Mouse (Mus musculus): ENCODE results near the gene Vkorc1.
"Not testable (repeated sequence)": the region's sequence is repeated elsewhere in the genome, so short reads cannot be mapped to it uniquely, and the experiment has no call there.

The Vkorc1 gene

GRCm38 (mm10) chr7:127912938-127913337 lies 17.5 kb upstream of the Vkorc1 start:
- no peak for DNase-seq

GRCm38 (mm10) chr7:127912190-127912871 lies 16.9 kb upstream of the Vkorc1 start, which contains the start of gene Kat8:
TSS of gene Kat8 (plus strand) at chr7:127912516.
- peak; percentile 87 to 88 for DNase-seq

- no peak for DNase-seq
Observed at GRCm38 (mm10) chr7:127908656-127909055, 13.2 kb upstream of the Vkorc1 start.

- DNase-seq = no peak
Observed at GRCm38 (mm10) chr7:127907939-127908338, 12.5 kb upstream of the Vkorc1 start.

- peak; percentile 70 to 79 for DNase-seq
Observed at GRCm38 (mm10) chr7:127903971-127904796, 8.8 kb upstream of the Vkorc1 start, which contains the start of gene Bckdk. TSS of gene Bckdk (plus strand) at chr7:127904082.

- DNase-seq = no peak
Observed at GRCm38 (mm10) chr7:127901772-127902171, 6.4 kb upstream of the Vkorc1 start.

GRCm38 (mm10) chr7:127899997-127900396 lies 4.6 kb upstream of the Vkorc1 start:
- DNase-seq = no peak

GRCm38 (mm10) chr7:127898179-127898956 lies 3.0 kb upstream of the Vkorc1 start:
- no peak for DNase-seq

GRCm38 (mm10) chr7:127897542-127897941 lies 2.1 kb upstream of the Vkorc1 start:
- DNase-seq = no peak

GRCm38 (mm10) chr7:127896384-127896783 lies 967 bp upstream of the Vkorc1 start:
- peak; percentile 73 to 76 for DNase-seq

- DNase-seq = not testable (repeated sequence)
Observed at GRCm38 (mm10) chr7:127895891-127896290, 474 bp upstream of the Vkorc1 start.

GRCm38 (mm10) chr7:127894480-127894879 lies 937 bp downstream of the Vkorc1 start:
- no peak for DNase-seq

- no peak for DNase-seq
Observed at GRCm38 (mm10) chr7:127890798-127891197, 4.6 kb downstream of the Vkorc1 start, which contains the start of gene Prss53. TSS of gene Prss53 (minus strand) at chr7:127890970.

GRCm38 (mm10) chr7:127888821-127889220 lies 6.6 kb downstream of the Vkorc1 start:
- DNase-seq = no peak

- no peak for DNase-seq
Observed at GRCm38 (mm10) chr7:127887781-127888180, 7.6 kb downstream of the Vkorc1 start.

GRCm38 (mm10) chr7:127887191-127887590 lies 8.2 kb downstream of the Vkorc1 start:
- DNase-seq = peak in 1 of 2 experiments; percentile 1

- DNase-seq = no peak
Observed at GRCm38 (mm10) chr7:127886551-127886950, 8.9 kb downstream of the Vkorc1 start.

- DNase-seq = no peak
Observed at GRCm38 (mm10) chr7:127885951-127886350, 9.5 kb downstream of the Vkorc1 start.

- DNase-seq = no peak
Observed at GRCm38 (mm10) chr7:127880431-127880830, 15.0 kb downstream of the Vkorc1 start.

- DNase-seq = no peak
Observed at GRCm38 (mm10) chr7:127879301-127879700, 16.1 kb downstream of the Vkorc1 start.

GRCm38 (mm10) chr7:127876467-127877348 lies 18.7 kb downstream of the Vkorc1 start, which contains the start of gene Zfp668:
TSS of gene Zfp668 (minus strand) at chr7:127876828.
- DNase-seq = peak; percentile 89 to 94

- peak in 1 of 2 experiments; percentile 80 for DNase-seq
Observed at GRCm38 (mm10) chr7:127876041-127876466, 19.4 kb downstream of the Vkorc1 start, which contains the start of gene Zfp646. TSS of gene Zfp646 (plus strand) at chr7:127876221.
